Mouse (Mus musculus) bone marrow, adult 2 months (tissue): ENCODE results near the gene Primpol.

Experiments
- CTCF ChIP-seq: fragments of 200-500 bp; IDR thresholded peaks from 2 replicates; pipeline ENCODE4 v1.5.1; 2011; ENCODE audit warnings: low read length, control low read depth; ENCODE audit not compliant: control insufficient read depth, insufficient read depth
- POLR2A ChIP-seq: fragments of 200-500 bp; IDR thresholded peaks from 2 replicates; pipeline ENCODE4 v1.6.1; 2011; ENCODE audit warnings: low read depth, mild to moderate bottlenecking, control low read depth, low read length, borderline replicate concordance; ENCODE audit not compliant: control insufficient read depth

GRCm38 (mm10) chr8:46593772-46594171 is 23.2 kb downstream of the Primpol start:
- TF ChIP-seq POLR2A = no peak
- TF ChIP-seq CTCF = no peak
